Mouse (Mus musculus): ENCODE measurements around the gene Anapc1. TPM values are rescaled to one million over a fixed set of nuclear protein-coding genes. Genes with fewer than 3 reads are reported as not detected.

The Anapc1 gene
- total and polyA plus RNA-seq, 3 experiments: 94.8 to 196 (median 123) TPM

GRCm38 (mm10) chr2:128697047-128697446 lies 9.9 kb upstream of the Anapc1 start:
- TF ChIP-seq ETS1 (IDR thresholded peaks at IDR 0.05; ENCODE audit: low read depth, low read length) (no peak), USF2 (IDR thresholded peaks at IDR 0.05; ENCODE audit: borderline replicate concordance in 1 of 2, insufficient read depth in 1 of 2, low read depth in 1 of 2, low read length in 2 of 2) (no peak), NRF1 (IDR thresholded peaks at IDR 0.05; ENCODE audit: insufficient read depth, low read depth, low read length, poor library complexity, severe bottlenecking) (no peak), NELFE (IDR thresholded peaks at IDR 0.05; ENCODE audit: low read depth, low read length) (no peak)
- Histone ChIP-seq H3K36me3 (ENCODE audit: control insufficient read depth in 1 of 2, insufficient read depth in 2 of 2, low read length in 2 of 2) (no peaks in the 10 kb centered on the region), H3K27me3 (ENCODE audit: control insufficient read depth in 1 of 2, insufficient read depth in 2 of 2, low read length in 2 of 2) (peaks cover 2 to 3% of the 10 kb centered on the region in 2 experiments; a peak in 3 of 4 replicates), H3K27ac (ENCODE audit: control insufficient read depth, low read depth, low read length) (no peak overlapping the region), H3K79me2 (ENCODE audit: control insufficient read depth, insufficient read depth, low read length, poor library complexity) (no peaks in the 10 kb centered on the region), H3K4me3 (ENCODE audit: control insufficient read depth in 1 of 2, insufficient read depth in 1 of 2, low read depth in 2 of 2, low read length in 2 of 2) (no peak overlapping the region), H3K4me1 (ENCODE audit: control insufficient read depth in 1 of 2, insufficient read depth in 2 of 2, low read length in 2 of 2) (no peaks in the 10 kb centered on the region), H3K9ac (ENCODE audit: control insufficient read depth, low read depth, low read length, poor library complexity, severe bottlenecking) (no peak overlapping the region), H3K9me3 (replicated peaks; ENCODE audit: insufficient read depth, low read length) (no peaks in the 10 kb centered on the region)
- no peak for DNase-seq (ENCODE audit: low read depth, low spot score)

- H3K9ac ChIP-seq (ENCODE audit: control insufficient read depth, low read depth, low read length, poor library complexity, severe bottlenecking): no peak overlapping the region
- H3K79me2 ChIP-seq (ENCODE audit: control insufficient read depth, insufficient read depth, low read length, poor library complexity): no peaks in the 10 kb centered on the region
- H3K4me3 ChIP-seq (ENCODE audit: control insufficient read depth in 1 of 2, insufficient read depth in 1 of 2, low read depth in 2 of 2, low read length in 2 of 2): no peak overlapping the region
- no peak for DNase-seq (ENCODE audit: low read depth, low spot score)
- H3K9me3 ChIP-seq (replicated peaks; ENCODE audit: insufficient read depth, low read length): no peaks in the 10 kb centered on the region
- no peaks in the 10 kb centered on the region for H3K36me3 ChIP-seq (ENCODE audit: control insufficient read depth in 1 of 2, insufficient read depth in 2 of 2, low read length in 2 of 2)
- H3K27ac ChIP-seq (ENCODE audit: control insufficient read depth, low read depth, low read length): no peak overlapping the region
- TF ChIP-seq KAT2A (conservative IDR thresholded peaks at IDR 0.05; ENCODE audit: low read depth, low read length) (no peak), GATA1 (IDR thresholded peaks at IDR 0.05; ENCODE audit: low read depth, low read length) (no peak), CTCF (IDR thresholded peaks at IDR 0.05 in 2 of 3, conservative IDR thresholded peaks at IDR 0.05 in 1 of 3; ENCODE audit: control insufficient read depth in 1 of 3, insufficient read depth in 1 of 3, low read depth in 2 of 3, low read length in 3 of 3, poor library complexity in 1 of 3, severe bottlenecking in 1 of 3) (no peak), BHLHE40 (IDR thresholded peaks at IDR 0.05; ENCODE audit: borderline replicate concordance, low read depth, low read length) (no peak), MYB (IDR thresholded peaks at IDR 0.05; ENCODE audit: low read depth, low read length) (no peak), MAX (IDR thresholded peaks at IDR 0.05; ENCODE audit: low read length) (no peak), JUND (IDR thresholded peaks at IDR 0.05; ENCODE audit: low read depth, low read length) (no peak), ELF1 (IDR thresholded peaks at IDR 0.05; ENCODE audit: low read depth, low read length) (no peak), ZKSCAN1 (IDR thresholded peaks at IDR 0.05; ENCODE audit: low read depth, low read length) (no peak), MEF2A (IDR thresholded peaks at IDR 0.05; ENCODE audit: extremely low read depth, insufficient replicate concordance, low read depth, low read length, poor library complexity, severe bottlenecking) (no peak), CHD1 (IDR thresholded peaks at IDR 0.05; ENCODE audit: low read depth, low read length) (no peak), POLR2AphosphoS2 (IDR thresholded peaks at IDR 0.05; ENCODE audit: low read length) (no peak), TCF12 (IDR thresholded peaks at IDR 0.05; ENCODE audit: low read depth, low read length) (no peak), GABPA (IDR thresholded peaks at IDR 0.05; ENCODE audit: low read depth, low read length) (no peak)
- H3K4me1 ChIP-seq (ENCODE audit: control insufficient read depth in 1 of 2, insufficient read depth in 2 of 2, low read length in 2 of 2): no peaks in the 10 kb centered on the region
- peaks cover 0 to 2% of the 10 kb centered on the region in 2 experiments; a peak in 3 of 4 replicates for H3K27me3 ChIP-seq (ENCODE audit: control insufficient read depth in 1 of 2, insufficient read depth in 2 of 2, low read length in 2 of 2)
Observed at GRCm38 (mm10) chr2:128696426-128696825, 9.2 kb upstream of the Anapc1 start.

All from MEL (cell line).